Mouse (Mus musculus): ENCODE results near the gene Med21. TPM values are rescaled to one million over a fixed set of nuclear protein-coding genes. Genes with fewer than 3 reads are reported as not detected.

Gene Med21
- polyA plus RNA-seq, 1 experiment from 2014 or later, result 125 TPM

DNA sequence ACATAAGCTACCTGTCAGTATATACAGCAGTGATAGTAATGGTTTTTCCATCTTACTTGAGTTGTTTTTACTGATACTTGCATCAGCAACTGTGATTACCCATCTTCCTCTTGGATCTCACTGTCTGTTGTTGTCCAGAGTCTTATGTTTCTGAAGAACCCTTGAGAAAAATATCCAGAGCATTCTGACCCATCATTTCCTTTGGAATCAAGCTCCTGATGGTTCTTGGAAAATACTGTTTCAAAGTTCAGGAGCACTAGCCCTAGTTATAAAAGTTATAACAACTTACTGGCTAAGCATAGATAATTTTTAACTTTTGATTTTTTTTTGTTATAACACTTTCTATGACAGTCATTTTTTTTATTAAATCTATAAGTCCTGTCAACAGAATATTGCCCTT is 9.1 kb downstream of the Med21 start:
- H3K4me2 ChIP-seq (ENCODE audit: low read depth), result no peak overlapping the region
- DNase-seq (ENCODE audit: low spot score), result no peak
- no peak overlapping the region for H3K9ac ChIP-seq (ENCODE audit: low read length)
- ATAC-seq (ENCODE audit: insufficient read depth, low FRiP score, low TSS enrichment), result no peak
- H3K36me3 ChIP-seq (ENCODE audit: control insufficient read depth, insufficient read depth, low read length), result no peaks in the 10 kb centered on the region
- no peak overlapping the region for H3K27ac ChIP-seq (ENCODE audit: low read depth, low read length)
- no peaks in the 10 kb centered on the region for H3K9me3 ChIP-seq (ENCODE audit: control insufficient read depth, low read length)
- H3K27me3 ChIP-seq (ENCODE audit: control insufficient read depth, insufficient read depth, low read length), result no peaks in the 10 kb centered on the region
- H3K4me3 ChIP-seq (ENCODE audit: low read depth, low read length), result no peak overlapping the region
- H3K4me1 ChIP-seq (ENCODE audit: control insufficient read depth, insufficient read depth, low read length), result no peaks in the 10 kb centered on the region

DNA sequence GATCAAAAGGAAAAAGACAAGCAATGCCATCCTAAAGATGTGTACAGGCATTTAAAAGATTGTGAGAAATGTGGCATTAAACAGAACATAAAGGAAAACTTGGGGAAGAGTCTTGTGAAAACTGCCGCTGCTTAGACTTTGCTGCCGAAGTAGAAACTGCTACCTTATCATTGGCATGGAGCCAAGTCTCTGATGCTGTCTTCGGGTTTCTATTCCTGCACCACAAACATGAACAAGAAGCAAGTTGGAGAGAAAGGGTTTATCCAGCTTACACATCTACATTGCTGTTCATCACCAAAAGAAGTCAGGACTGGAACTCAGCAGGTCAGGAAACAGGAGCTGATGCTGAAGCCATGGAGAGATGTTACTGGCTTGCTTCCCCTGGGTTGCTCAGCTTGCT is 10.8 kb downstream of the Med21 start:
- Histone ChIP-seq H3K27me3 (ENCODE audit: control insufficient read depth, insufficient read depth, low read length) (no peaks in the 10 kb centered on the region), H3K4me2 (ENCODE audit: low read depth) (no peak overlapping the region), H3K27ac (ENCODE audit: low read depth, low read length) (no peak overlapping the region), H3K4me3 (ENCODE audit: low read depth, low read length) (no peak overlapping the region), H3K9ac (ENCODE audit: low read length) (no peak overlapping the region), H3K36me3 (ENCODE audit: control insufficient read depth, insufficient read depth, low read length) (no peaks in the 10 kb centered on the region), H3K4me1 (ENCODE audit: control insufficient read depth, insufficient read depth, low read length) (no peaks in the 10 kb centered on the region), H3K9me3 (ENCODE audit: control insufficient read depth, low read length) (no peaks in the 10 kb centered on the region)
- WGBS, result 95% methylated on average over 3 of the region's 3 CpGs
- DNase-seq (ENCODE audit: low spot score) (no peak), ATAC-seq (ENCODE audit: insufficient read depth, low FRiP score, low TSS enrichment) (no peak)

DNA sequence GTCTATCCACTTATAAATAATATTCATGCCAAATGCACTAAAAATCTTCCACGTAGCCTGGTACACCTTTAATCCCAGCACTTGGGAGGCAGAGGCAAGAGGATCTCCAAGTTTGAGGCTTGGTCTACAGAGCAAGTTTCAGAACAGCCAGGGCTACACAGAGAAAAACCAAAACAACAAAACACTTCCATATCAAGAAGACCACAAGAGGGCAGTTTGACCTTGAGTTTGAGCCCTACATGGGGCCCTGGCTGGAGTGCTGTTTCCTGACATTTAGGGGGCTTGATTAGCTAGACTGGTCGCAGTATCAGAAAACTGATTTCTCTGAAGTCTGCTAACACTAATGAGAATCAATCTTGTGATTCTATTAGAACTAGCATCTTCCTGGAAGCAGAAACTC is 18.2 kb downstream of the Med21 start:
- H3K4me2 ChIP-seq (ENCODE audit: low read depth), result no peak overlapping the region
- no peak for DNase-seq (ENCODE audit: low spot score)
- no peak overlapping the region for H3K4me3 ChIP-seq (ENCODE audit: low read depth, low read length)
- H3K9ac ChIP-seq (ENCODE audit: low read length), result no peak overlapping the region
- WGBS, result 65% methylated on average over 2 of the region's 2 CpGs
- ATAC-seq (ENCODE audit: insufficient read depth, low FRiP score, low TSS enrichment), result no peak
- no peaks in the 10 kb centered on the region for H3K36me3 ChIP-seq (ENCODE audit: control insufficient read depth, insufficient read depth, low read length)
- no peaks in the 10 kb centered on the region for H3K9me3 ChIP-seq (ENCODE audit: control insufficient read depth, low read length)
- H3K4me1 ChIP-seq (ENCODE audit: control insufficient read depth, insufficient read depth, low read length), result no peaks in the 10 kb centered on the region
- no peak overlapping the region for H3K27ac ChIP-seq (ENCODE audit: low read depth, low read length)
- no peaks in the 10 kb centered on the region for H3K27me3 ChIP-seq (ENCODE audit: control insufficient read depth, insufficient read depth, low read length)

DNA sequence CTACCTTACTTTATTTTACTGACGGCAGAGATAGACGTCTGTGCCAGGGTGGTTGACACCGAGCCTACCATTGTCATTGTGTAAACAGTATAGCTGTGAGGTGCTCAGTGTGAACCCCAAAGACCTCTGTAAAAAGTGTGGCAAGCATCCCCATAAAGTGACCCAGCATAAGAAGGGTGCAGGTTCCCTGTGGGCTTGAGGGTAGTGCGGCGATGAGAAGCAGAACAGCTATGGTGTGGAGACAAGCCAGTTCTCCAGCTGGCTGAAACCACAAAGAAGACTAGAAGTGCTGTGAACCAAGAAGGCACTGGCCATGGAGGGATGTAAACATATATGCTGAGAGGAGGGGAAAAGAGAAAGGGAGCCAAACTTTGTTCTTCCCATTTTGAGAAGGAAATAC is 19.3 kb downstream of the Med21 start:
- no peak overlapping the region for H3K27ac ChIP-seq (ENCODE audit: low read depth, low read length)
- 87% methylated on average over 5 of the region's 5 CpGs for WGBS
- H3K9me3 ChIP-seq (ENCODE audit: control insufficient read depth, low read length), result no peaks in the 10 kb centered on the region
- no peaks in the 10 kb centered on the region for H3K4me1 ChIP-seq (ENCODE audit: control insufficient read depth, insufficient read depth, low read length)
- no peak overlapping the region for H3K4me3 ChIP-seq (ENCODE audit: low read depth, low read length)
- DNase-seq (ENCODE audit: low spot score) (no peak), ATAC-seq (ENCODE audit: insufficient read depth, low FRiP score, low TSS enrichment) (no peak)
- no peak overlapping the region for H3K4me2 ChIP-seq (ENCODE audit: low read depth)
- no peak overlapping the region for H3K9ac ChIP-seq (ENCODE audit: low read length)
- no peaks in the 10 kb centered on the region for H3K27me3 ChIP-seq (ENCODE audit: control insufficient read depth, insufficient read depth, low read length)
- no peaks in the 10 kb centered on the region for H3K36me3 ChIP-seq (ENCODE audit: control insufficient read depth, insufficient read depth, low read length)

DNA sequence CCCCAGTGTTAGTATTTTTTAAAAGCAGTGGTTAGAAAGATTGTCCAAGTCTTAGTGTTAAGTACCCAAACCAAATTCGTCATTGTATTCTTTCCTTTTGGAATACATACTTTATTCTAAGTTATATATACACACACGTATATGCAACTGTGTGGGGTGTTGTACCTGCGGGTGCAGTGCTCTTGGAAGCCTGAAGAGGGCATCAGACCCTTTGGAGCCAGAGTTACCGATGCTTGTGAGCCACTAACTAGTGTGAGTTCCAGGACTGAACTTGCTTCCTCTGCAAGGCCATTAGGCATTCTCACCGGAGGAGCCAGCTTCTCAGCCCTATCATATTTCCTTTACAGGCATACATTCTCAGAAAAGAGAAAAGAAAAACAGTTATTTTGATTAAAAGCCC is 20.3 kb downstream of the Med21 start:
- no peaks in the 10 kb centered on the region for H3K27me3 ChIP-seq (ENCODE audit: control insufficient read depth, insufficient read depth, low read length)
- H3K4me2 ChIP-seq (ENCODE audit: low read depth), result no peak overlapping the region
- no peak overlapping the region for H3K4me3 ChIP-seq (ENCODE audit: low read depth, low read length)
- H3K9ac ChIP-seq (ENCODE audit: low read length), result no peak overlapping the region
- no peaks in the 10 kb centered on the region for H3K9me3 ChIP-seq (ENCODE audit: control insufficient read depth, low read length)
- H3K4me1 ChIP-seq (ENCODE audit: control insufficient read depth, insufficient read depth, low read length), result no peaks in the 10 kb centered on the region
- no peak for ATAC-seq (ENCODE audit: insufficient read depth, low FRiP score, low TSS enrichment)
- no peak overlapping the region for H3K27ac ChIP-seq (ENCODE audit: low read depth, low read length)
- peak; percentile 23 for DNase-seq (ENCODE audit: low spot score)
- WGBS, result 31% methylated on average over 5 of the region's 5 CpGs
- no peaks in the 10 kb centered on the region for H3K36me3 ChIP-seq (ENCODE audit: control insufficient read depth, insufficient read depth, low read length)

DNA sequence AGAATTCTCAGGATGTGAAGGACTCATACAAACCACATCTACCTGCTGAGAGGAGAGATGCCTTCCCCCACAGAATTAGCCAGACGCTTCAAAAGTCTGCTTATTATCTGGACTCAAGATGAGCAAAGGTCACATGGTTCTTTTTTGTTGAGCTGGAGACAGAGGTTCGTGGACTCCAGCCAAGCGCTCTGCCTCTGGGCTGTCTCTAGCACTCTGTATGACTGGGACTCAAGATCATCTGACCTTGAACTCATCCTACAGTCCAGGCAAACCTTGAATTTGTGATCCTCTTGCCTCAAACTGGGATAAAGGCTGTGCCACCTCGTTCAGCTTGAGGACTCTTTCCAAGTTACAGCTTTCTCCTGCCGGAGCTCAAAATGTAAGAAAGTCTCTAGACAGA is 21.8 kb downstream of the Med21 start:
- WGBS, result 72% methylated on average over 5 of the region's 5 CpGs
- H3K9me3 ChIP-seq (ENCODE audit: control insufficient read depth, low read length), result no peaks in the 10 kb centered on the region
- ATAC-seq (ENCODE audit: insufficient read depth, low FRiP score, low TSS enrichment) (no peak), DNase-seq (ENCODE audit: low spot score) (no peak)
- no peak overlapping the region for H3K4me3 ChIP-seq (ENCODE audit: low read depth, low read length)
- no peak overlapping the region for H3K27ac ChIP-seq (ENCODE audit: low read depth, low read length)
- no peak overlapping the region for H3K4me2 ChIP-seq (ENCODE audit: low read depth)
- H3K36me3 ChIP-seq (ENCODE audit: control insufficient read depth, insufficient read depth, low read length), result no peaks in the 10 kb centered on the region
- H3K4me1 ChIP-seq (ENCODE audit: control insufficient read depth, insufficient read depth, low read length), result no peaks in the 10 kb centered on the region
- H3K27me3 ChIP-seq (ENCODE audit: control insufficient read depth, insufficient read depth, low read length), result no peaks in the 10 kb centered on the region
- H3K9ac ChIP-seq (ENCODE audit: low read length), result no peak overlapping the region

DNA sequence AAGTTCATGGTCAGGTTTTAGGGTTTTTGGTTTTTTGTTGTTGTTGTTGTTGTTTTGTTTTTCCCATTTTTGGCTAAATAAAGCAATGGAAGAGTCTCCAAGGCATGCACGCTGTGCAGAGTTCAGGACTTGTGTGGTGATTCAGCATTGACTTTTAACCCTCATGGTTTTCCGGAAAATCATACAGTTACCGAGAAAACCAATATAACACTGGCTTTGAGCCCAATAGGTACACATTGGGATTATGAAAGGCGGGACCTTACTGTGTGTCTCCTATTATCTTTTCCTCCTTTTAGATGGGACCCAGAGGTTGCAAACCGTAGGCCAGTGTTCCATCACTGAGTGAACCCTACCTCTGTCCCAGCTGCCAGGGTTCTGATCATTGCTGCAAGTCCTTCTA is 22.6 kb downstream of the Med21 start:
- WGBS, result 94% methylated on average over 5 of the region's 5 CpGs
- DNase-seq (ENCODE audit: low spot score) (no peak), ATAC-seq (ENCODE audit: insufficient read depth, low FRiP score, low TSS enrichment) (no peak)
- H3K9ac ChIP-seq (ENCODE audit: low read length), result no peak overlapping the region
- no peaks in the 10 kb centered on the region for H3K36me3 ChIP-seq (ENCODE audit: control insufficient read depth, insufficient read depth, low read length)
- H3K4me2 ChIP-seq (ENCODE audit: low read depth), result no peak overlapping the region
- H3K4me3 ChIP-seq (ENCODE audit: low read depth, low read length), result no peak overlapping the region
- H3K27ac ChIP-seq (ENCODE audit: low read depth, low read length), result no peak overlapping the region
- H3K9me3 ChIP-seq (ENCODE audit: control insufficient read depth, low read length), result no peaks in the 10 kb centered on the region
- H3K4me1 ChIP-seq (ENCODE audit: control insufficient read depth, insufficient read depth, low read length), result no peaks in the 10 kb centered on the region
- no peaks in the 10 kb centered on the region for H3K27me3 ChIP-seq (ENCODE audit: control insufficient read depth, insufficient read depth, low read length)

DNA sequence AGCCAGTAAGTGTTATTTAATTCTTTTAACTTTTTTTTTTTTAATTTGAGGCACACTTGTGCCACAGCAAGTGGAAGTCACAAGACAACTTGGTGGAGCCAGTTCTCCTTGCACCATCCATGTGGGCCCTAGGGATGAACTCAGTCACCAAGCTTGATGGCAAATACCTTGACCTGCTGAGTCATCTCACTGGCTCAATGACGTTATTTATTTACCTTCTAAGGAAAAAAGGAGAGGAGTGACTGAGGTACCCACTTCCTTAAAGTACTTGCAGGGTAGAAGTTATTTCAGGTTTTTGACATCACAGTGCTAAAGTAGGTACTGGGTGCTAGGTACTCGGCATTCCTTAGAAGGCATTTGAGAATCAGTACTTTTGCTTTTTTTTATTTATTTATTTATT is 23.1 kb downstream of the Med21 start:
- ATAC-seq (ENCODE audit: insufficient read depth, low FRiP score, low TSS enrichment) (no peak), DNase-seq (ENCODE audit: low spot score) (no peak)
- Histone ChIP-seq H3K27ac (ENCODE audit: low read depth, low read length) (no peak overlapping the region), H3K9me3 (ENCODE audit: control insufficient read depth, low read length) (no peaks in the 10 kb centered on the region), H3K4me2 (ENCODE audit: low read depth) (no peak overlapping the region), H3K9ac (ENCODE audit: low read length) (no peak overlapping the region), H3K36me3 (ENCODE audit: control insufficient read depth, insufficient read depth, low read length) (no peaks in the 10 kb centered on the region), H3K4me1 (ENCODE audit: control insufficient read depth, insufficient read depth, low read length) (no peaks in the 10 kb centered on the region), H3K27me3 (ENCODE audit: control insufficient read depth, insufficient read depth, low read length) (no peaks in the 10 kb centered on the region), H3K4me3 (ENCODE audit: low read depth, low read length) (no peak overlapping the region)
- WGBS, result 71% methylated on average over 2 of the region's 2 CpGs

DNA sequence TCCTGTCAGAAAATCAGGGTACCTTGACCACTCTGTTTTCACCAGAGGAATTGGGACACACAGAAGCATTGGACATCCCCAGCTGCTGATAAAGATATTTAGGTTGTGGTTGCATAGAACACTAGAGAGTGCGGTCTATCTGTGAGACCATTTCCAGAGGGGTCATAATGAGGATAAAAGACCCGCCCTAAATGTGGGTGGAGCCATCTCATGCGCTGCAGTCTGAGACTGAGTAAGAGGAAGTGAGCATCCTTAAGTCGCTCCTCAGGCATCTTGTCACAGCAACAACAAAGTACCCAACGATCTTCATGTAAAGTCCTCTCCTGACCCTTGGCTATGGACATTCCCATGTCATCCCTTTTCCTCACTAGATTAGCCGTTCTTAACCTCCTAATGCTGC is 24.5 kb downstream of the Med21 start:
- no peaks in the 10 kb centered on the region for H3K36me3 ChIP-seq (ENCODE audit: control insufficient read depth, insufficient read depth, low read length)
- 84% methylated on average over 6 of the region's 6 CpGs for WGBS
- DNase-seq (ENCODE audit: low spot score), result no peak
- no peak overlapping the region for H3K9ac ChIP-seq (ENCODE audit: low read length)
- H3K27ac ChIP-seq (ENCODE audit: low read depth, low read length), result no peak overlapping the region
- no peak overlapping the region for H3K4me2 ChIP-seq (ENCODE audit: low read depth)
- H3K9me3 ChIP-seq (ENCODE audit: control insufficient read depth, low read length), result no peaks in the 10 kb centered on the region
- H3K4me3 ChIP-seq (ENCODE audit: low read depth, low read length), result no peak overlapping the region
- no peaks in the 10 kb centered on the region for H3K4me1 ChIP-seq (ENCODE audit: control insufficient read depth, insufficient read depth, low read length)
- no peaks in the 10 kb centered on the region for H3K27me3 ChIP-seq (ENCODE audit: control insufficient read depth, insufficient read depth, low read length)
- ATAC-seq (ENCODE audit: insufficient read depth, low FRiP score, low TSS enrichment), result no peak
